Mouse (Mus musculus) neural tube, embryonic 12.5 days (tissue): ENCODE measurements around the gene Lmo7. TPM values are rescaled to one million over a fixed set of nuclear protein-coding genes. Genes with fewer than 3 reads are reported as not detected.

Experiments used
- ATAC-seq: fragments of 200-750 bp; cut with Nextera tagmentation; 2 replicates; pipeline ENCODE4 v1.8.0; 2017; ENCODE audit warnings: low read depth, mild to moderate bottlenecking, moderate TSS enrichment, moderate library complexity; ENCODE audit not compliant: low FRiP score
- H3K27ac ChIP-seq: fragments of 300-500 bp; sonication (generic); 2 replicates; pipeline ENCODE4 v1.5.1; 2016
- H3K27me3 ChIP-seq: fragments of 300-500 bp; sonication (generic); replicated peaks from 2 replicates; pipeline ENCODE4 v1.6.1; 2016; ENCODE audit warnings: mild to moderate bottlenecking
- H3K36me3 ChIP-seq: fragments of 300-500 bp; sonication (generic); 2 replicates; pipeline ENCODE4 v1.6.1; 2016; ENCODE audit warnings: mild to moderate bottlenecking
- H3K4me1 ChIP-seq: fragments of 300-500 bp; sonication (generic); 2 replicates; pipeline ENCODE4 v1.6.1; 2016
- H3K4me2 ChIP-seq: fragments of 300-500 bp; sonication (generic); replicated peaks from 2 replicates; pipeline ENCODE4 v1.6.1; 2016; ENCODE audit warnings: mild to moderate bottlenecking
- H3K4me3 ChIP-seq: fragments of 300-500 bp; sonication (generic); 2 replicates; pipeline ENCODE4 v1.5.1; 2016
- H3K9ac ChIP-seq: fragments of 300-500 bp; sonication (generic); 2 replicates; pipeline ENCODE4 v1.6.1; 2016; ENCODE audit warnings: mild to moderate bottlenecking
- H3K9me3 ChIP-seq: fragments of 300-500 bp; sonication (generic); 2 replicates; pipeline ENCODE4 v1.6.1; 2016; ENCODE audit warnings: mild to moderate bottlenecking
- WGBS: fragments of 180-500 bp; shearing (Covaris S2); methylation state at CpG from one replicate; pipeline ENCODE4 v1.1.7; 2016; 5-methylcytosine and 5-hydroxymethylcytosine counted together
- polyA plus RNA-seq: library from polyadenylated mRNA; unstranded; fragments of >200 nt; fragmentation: Nextera tagmentation; extraction: Ambion mirVana; gene quantifications from 2 replicates; pipeline ENCODE4 v1.2.1, GENCODE M21; 2016

Gene Lmo7
- polyA plus RNA-seq, 1 experiment from 2014 or later = 2.5 TPM

DNA sequence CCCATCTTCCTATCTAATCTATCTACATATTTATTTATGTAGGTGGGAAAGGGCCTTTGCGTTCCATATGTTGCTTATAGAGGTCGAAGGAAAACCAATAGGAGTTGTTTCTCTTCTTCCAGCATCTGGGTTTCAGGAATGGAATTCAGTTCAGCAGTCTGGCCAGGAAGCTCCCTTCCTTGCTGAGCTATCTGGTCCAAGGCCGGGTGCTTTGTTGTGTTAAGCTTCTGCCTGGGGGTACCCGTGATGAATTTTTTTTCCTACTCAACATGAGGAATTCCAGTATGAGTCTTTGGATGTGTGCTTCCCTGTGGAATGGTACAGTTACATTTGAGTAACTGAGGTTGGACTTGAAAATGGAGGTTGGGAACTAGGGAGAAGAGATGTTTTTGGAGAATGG lies 139.9 kb downstream of the Lmo7 start:
- Histone ChIP-seq H3K4me1 (no peaks in the 10 kb centered on the region), H3K27me3 (no peaks in the 10 kb centered on the region), H3K36me3 (no peaks in the 10 kb centered on the region), H3K27ac (no peak overlapping the region), H3K4me3 (no peak overlapping the region), H3K4me2 (no peak overlapping the region), H3K9me3 (no peaks in the 10 kb centered on the region), H3K9ac (no peak overlapping the region)
- WGBS = 79% methylated on average over 4 of the region's 4 CpGs
- no peak for ATAC-seq

DNA sequence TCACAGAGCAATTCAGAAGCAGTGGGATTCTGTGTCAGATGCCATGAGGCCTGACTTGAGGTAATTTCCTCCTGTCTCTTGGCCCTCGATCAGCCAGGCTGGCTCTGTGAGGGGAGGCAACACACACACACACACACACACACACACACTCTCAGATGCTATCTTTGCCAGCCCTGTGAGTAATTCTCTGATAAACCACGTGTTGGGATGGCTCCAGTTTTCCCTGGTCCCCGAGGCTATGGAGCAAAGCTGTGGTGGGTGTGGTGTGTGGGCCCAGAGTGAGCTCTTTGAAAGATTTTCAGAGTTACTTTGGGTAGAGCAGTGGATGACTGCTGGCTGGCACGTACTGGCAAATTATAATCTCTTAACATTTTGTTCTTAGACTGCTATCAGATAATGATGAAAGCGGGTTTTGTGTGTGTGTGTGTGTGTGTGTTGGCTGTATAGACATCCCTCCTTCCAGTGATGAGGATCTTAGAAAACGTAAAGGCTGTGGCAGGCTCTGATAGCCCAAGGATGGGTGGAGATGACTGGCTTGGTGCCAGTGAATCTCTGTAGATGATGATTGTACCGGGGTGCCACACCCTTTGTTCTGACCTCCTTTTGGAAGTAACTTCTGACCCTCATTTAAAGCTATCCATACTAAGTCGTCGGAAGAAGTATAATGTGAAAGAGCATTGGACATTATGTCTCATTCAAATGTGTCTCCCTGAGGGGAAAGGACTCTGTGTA lies 140.6 kb downstream of the Lmo7 start:
- WGBS = 78% methylated on average over 9 of the region's 9 CpGs
- H3K27ac ChIP-seq = no peak overlapping the region
- H3K27me3 ChIP-seq = no peaks in the 10 kb centered on the region
- H3K9ac ChIP-seq = no peak overlapping the region
- no peak overlapping the region for H3K4me2 ChIP-seq
- no peak for ATAC-seq
- no peaks in the 10 kb centered on the region for H3K4me1 ChIP-seq
- no peaks in the 10 kb centered on the region for H3K9me3 ChIP-seq
- H3K36me3 ChIP-seq = no peaks in the 10 kb centered on the region
- H3K4me3 ChIP-seq = no peak overlapping the region

DNA sequence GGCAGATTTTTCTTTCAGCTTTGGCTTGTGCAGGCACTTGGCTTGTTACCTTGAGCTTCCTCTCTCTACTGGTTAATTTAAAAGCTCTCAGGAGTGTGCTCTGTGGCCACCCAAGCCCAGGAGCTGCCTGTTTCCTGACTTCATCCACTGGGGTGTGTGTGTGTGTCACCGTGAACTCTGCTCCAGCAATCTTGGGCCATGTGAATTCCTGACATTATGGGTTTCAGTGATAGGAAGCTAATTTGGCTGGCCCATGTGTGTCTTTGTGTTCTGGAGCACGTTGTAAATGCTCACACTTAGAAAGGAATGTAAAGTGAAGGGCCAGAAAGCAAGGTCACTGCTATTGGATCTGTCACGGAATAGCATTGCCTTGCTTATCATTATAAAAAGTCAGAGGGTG lies 143.1 kb downstream of the Lmo7 start:
- no peak overlapping the region for H3K9ac ChIP-seq
- no peak overlapping the region for H3K4me3 ChIP-seq
- no peaks in the 10 kb centered on the region for H3K27me3 ChIP-seq
- H3K4me1 ChIP-seq = no peaks in the 10 kb centered on the region
- ATAC-seq = no peak
- H3K4me2 ChIP-seq = no peak overlapping the region
- 78% methylated on average over 3 of the region's 3 CpGs for WGBS
- no peak overlapping the region for H3K27ac ChIP-seq
- no peaks in the 10 kb centered on the region for H3K9me3 ChIP-seq
- H3K36me3 ChIP-seq = no peaks in the 10 kb centered on the region

DNA sequence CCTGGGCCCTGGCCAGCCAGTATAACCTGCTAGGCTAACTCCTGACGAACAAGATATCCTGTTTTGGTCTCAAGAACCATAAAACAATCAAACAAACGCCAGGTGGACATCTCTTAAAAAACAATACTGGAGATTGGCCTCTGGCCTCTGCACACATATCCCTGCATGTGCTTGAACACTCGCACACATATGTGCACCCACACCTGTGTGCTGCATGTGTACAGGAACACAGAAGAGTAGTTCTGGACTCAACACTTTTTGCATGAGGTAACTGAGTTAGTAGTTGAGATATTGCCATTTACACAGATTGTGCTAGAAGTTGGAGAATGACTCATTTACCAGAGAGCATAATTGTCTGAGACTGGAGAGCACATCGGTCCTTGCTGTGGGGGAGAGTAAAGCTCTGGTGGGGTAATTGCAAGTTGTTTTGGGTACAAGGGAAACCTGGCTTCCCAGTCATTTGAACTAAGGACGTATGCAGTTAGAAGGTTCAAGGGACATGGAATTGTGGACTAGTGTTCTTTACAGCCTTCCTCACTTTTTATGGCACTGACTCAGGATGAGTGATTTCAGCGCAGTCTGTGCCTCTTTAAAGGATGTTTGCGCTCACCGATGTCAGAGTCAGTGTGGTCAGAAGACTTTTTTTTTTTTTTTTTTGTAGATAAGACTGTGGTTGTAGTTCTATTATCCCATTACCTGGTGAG lies 148.7 kb downstream of the Lmo7 start:
- Histone ChIP-seq H3K9ac (no peak overlapping the region), H3K4me3 (no peak overlapping the region), H3K27ac (no peak overlapping the region), H3K36me3 (no peaks in the 10 kb centered on the region), H3K27me3 (no peaks in the 10 kb centered on the region), H3K9me3 (no peaks in the 10 kb centered on the region), H3K4me1 (no peaks in the 10 kb centered on the region), H3K4me2 (no peak overlapping the region)
- ATAC-seq = no peak
- WGBS = 50% methylated on average over 8 of the region's 8 CpGs

DNA sequence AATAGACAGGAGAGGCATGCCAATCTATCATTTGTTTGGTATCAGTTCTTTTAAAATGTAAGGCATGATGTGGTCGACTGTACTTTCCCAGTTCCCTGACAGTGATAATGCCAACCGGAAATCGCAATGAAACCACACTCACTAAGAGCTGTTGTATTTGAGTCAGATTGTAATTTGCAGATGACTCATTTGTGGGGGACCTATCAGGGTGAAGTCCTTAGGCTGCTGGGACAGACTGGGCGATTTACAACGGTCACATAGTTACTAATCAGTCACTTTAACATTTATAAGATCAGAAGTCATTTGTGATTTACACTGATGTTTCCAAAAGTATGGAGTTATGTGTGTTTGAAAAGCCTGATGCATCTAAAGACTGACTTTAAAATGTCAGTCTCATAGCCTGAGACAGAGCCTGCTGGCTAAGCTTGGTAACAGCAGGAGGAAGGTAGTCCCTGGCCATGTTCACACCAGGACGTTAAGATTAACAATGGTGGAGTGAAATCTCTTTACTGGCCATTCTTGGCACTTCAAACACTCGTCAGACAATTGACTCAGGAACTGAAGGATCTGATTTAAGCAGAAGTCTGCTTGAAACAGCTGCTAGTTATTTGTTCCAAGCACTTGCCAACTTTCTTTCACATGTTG lies 149.4 kb downstream of the Lmo7 start:
- ATAC-seq = no peak
- Histone ChIP-seq H3K27me3 (no peaks in the 10 kb centered on the region), H3K27ac (no peak overlapping the region), H3K4me3 (no peak overlapping the region), H3K4me1 (no peaks in the 10 kb centered on the region), H3K4me2 (no peak overlapping the region), H3K9me3 (no peaks in the 10 kb centered on the region), H3K36me3 (no peaks in the 10 kb centered on the region), H3K9ac (no peak overlapping the region)
- WGBS = 36% methylated on average over 7 of the region's 7 CpGs

DNA sequence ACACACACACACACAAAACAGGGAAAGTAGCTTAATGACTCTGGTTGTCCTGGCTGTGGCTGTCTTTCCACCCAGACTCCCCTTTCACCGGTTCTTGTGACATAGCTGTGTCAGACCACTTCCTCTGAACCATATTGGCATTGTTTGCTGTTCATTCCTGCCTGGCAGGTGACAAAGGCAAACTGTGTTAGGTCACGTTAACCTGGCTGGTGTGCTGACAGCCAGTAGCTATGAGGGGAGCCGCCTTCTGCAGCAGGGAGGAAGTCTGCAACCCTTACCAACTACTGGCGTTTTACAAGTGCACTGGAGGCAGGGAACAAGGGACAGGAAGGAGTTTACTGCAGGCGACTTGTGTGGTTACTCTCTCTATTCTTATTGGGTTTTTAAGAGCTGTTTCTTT lies 153.2 kb downstream of the Lmo7 start:
- H3K4me1 ChIP-seq = no peaks in the 10 kb centered on the region
- no peak overlapping the region for H3K4me3 ChIP-seq
- no peak overlapping the region for H3K4me2 ChIP-seq
- H3K27me3 ChIP-seq = no peaks in the 10 kb centered on the region
- H3K36me3 ChIP-seq = no peaks in the 10 kb centered on the region
- H3K9me3 ChIP-seq = peaks cover 3% of the 10 kb centered on the region; the same call in 1 of the 2 replicates
- H3K9ac ChIP-seq = no peak overlapping the region
- ATAC-seq = no peak
- WGBS = 27% methylated on average over 5 of the region's 5 CpGs
- H3K27ac ChIP-seq = no peak overlapping the region

DNA sequence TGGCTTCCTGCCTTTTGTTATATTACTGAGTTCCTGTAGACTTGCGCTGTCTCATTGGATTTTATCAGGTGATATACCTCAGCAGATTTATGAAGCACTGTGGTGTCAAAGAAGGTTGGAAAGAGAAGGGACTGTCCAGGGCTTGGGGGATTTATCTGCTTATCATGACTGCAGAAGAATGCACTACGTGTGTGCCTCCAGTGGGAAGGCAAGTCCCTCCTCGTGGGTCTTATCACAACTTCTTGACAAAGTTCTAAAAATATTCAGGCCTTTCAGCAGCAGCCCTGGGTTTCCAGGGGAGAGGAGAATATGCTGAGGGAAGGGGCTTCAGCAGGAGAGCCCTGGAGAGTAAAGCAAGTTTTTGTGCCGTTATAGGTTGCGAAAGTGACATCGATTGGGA lies 154.0 kb downstream of the Lmo7 start:
- no peak overlapping the region for H3K27ac ChIP-seq
- peaks cover 3% of the 10 kb centered on the region; the same call in 1 of the 2 replicates for H3K9me3 ChIP-seq
- no peak for ATAC-seq
- WGBS = 94% methylated on average over 6 of the region's 6 CpGs
- H3K36me3 ChIP-seq = no peaks in the 10 kb centered on the region
- H3K27me3 ChIP-seq = no peaks in the 10 kb centered on the region
- no peak overlapping the region for H3K4me3 ChIP-seq
- H3K9ac ChIP-seq = no peak overlapping the region
- no peak overlapping the region for H3K4me2 ChIP-seq
- no peaks in the 10 kb centered on the region for H3K4me1 ChIP-seq

DNA sequence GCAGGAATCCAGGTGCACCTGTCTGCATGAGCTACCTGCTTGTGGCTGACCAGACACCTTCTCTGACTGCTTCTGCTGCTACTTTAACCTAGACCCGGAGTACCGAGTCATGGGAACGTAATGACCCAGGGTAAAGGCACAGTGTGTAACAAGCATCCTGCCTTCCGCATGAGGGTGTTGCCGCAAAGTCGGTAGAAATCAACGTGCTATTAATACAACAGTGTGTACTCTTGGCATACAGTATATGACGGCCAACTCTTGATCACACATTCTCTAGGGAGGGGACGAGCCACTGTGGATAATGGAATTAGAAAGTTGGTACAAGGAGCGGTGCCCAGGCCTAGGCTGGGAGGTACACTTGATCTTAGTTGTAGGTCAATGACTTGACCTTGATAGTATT lies 156.6 kb downstream of the Lmo7 start:
- no peaks in the 10 kb centered on the region for H3K27me3 ChIP-seq
- H3K36me3 ChIP-seq = no peaks in the 10 kb centered on the region
- no peak overlapping the region for H3K4me2 ChIP-seq
- no peaks in the 10 kb centered on the region for H3K4me1 ChIP-seq
- ATAC-seq = no peak
- 97% methylated on average over 10 of the region's 10 CpGs for WGBS
- no peak overlapping the region for H3K9ac ChIP-seq
- H3K9me3 ChIP-seq = peaks cover 3% of the 10 kb centered on the region; the same call in 1 of the 2 replicates
- no peak overlapping the region for H3K4me3 ChIP-seq
- H3K27ac ChIP-seq = no peak overlapping the region

DNA sequence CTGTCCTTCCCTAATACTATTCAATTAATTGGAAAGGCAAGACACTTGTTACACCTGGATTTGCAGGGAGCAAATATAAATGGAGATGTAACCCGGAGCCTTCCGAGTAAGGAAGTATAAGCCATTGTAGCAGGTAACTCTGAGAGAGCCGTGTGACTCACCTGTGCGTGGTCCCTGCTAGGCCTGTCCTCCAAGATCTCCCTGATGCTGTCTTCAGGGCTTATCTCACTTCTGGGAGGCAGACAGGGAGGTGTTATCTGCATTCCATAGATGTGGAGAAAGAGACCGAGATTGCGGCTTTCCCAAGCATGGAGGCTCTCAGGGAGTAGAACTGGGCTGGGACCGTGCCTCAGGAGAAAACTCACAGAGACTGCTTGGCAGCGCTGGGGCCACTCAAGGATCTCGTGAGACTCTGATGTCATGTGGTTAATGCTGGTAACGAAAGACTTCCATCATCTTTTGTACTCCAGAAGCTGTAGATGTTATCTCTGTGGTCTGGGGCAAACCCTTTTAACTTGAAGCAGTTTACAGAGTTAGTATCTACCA lies 162.2 kb downstream of the Lmo7 start:
- H3K27ac ChIP-seq = no peak overlapping the region
- peaks cover 3% of the 10 kb centered on the region; the same call in 1 of the 2 replicates for H3K9me3 ChIP-seq
- H3K36me3 ChIP-seq = no peaks in the 10 kb centered on the region
- H3K4me2 ChIP-seq = no peak overlapping the region
- H3K27me3 ChIP-seq = no peaks in the 10 kb centered on the region
- no peak overlapping the region for H3K9ac ChIP-seq
- H3K4me3 ChIP-seq = no peak overlapping the region
- WGBS = 90% methylated on average over 10 of the region's 10 CpGs
- no peaks in the 10 kb centered on the region for H3K4me1 ChIP-seq
- ATAC-seq = no peak

DNA sequence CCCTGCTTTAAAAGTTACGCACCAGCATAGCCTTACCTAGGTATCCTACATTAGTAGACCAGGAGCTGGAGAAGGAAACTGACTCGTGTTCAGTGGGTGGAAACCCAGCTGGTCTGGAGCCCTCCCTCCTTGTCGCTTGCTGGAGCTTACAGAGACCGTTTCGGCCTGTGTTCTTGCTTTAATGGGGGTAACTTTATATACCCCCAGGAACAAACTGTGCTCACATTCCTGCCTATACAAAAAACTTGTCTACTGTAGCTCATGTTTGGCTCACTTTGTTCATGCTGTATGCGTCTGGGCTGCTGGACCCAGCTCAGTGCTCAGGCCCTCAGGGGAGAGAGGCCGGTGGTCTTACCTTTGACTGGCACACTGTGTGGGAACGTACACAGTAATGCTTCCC lies 162.7 kb downstream of the Lmo7 start:
- Histone ChIP-seq H3K4me3 (no peak overlapping the region), H3K27ac (no peak overlapping the region), H3K4me2 (no peak overlapping the region), H3K27me3 (no peaks in the 10 kb centered on the region), H3K9me3 (no peaks in the 10 kb centered on the region), H3K9ac (no peak overlapping the region), H3K36me3 (no peaks in the 10 kb centered on the region), H3K4me1 (no peaks in the 10 kb centered on the region)
- no peak for ATAC-seq
- 85% methylated on average over 8 of the region's 8 CpGs for WGBS

DNA sequence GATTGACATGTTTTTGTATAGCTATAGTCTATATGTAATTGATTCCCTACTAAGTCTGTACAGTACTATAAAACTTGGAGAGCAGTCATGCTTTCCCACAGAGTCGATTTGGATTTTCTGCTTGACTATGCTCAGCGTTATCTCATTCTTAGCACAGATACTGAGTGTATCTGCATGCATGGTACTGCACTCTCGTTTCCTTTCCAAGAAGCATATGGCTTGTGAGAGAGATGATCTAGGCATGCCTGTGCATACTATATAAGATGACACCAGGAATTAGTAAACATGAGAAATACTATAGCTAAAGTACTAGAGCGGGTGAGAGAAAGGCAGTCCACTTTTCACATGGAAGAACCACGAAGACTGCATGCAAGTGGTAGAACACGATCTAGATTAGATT lies 163.5 kb downstream of the Lmo7 start:
- no peak overlapping the region for H3K9ac ChIP-seq
- no peak overlapping the region for H3K27ac ChIP-seq
- H3K27me3 ChIP-seq = no peaks in the 10 kb centered on the region
- no peaks in the 10 kb centered on the region for H3K4me1 ChIP-seq
- ATAC-seq = no peak
- H3K36me3 ChIP-seq = no peaks in the 10 kb centered on the region
- H3K9me3 ChIP-seq = no peaks in the 10 kb centered on the region
- WGBS = 89% methylated on average over 6 of the region's 6 CpGs
- H3K4me2 ChIP-seq = no peak overlapping the region
- no peak overlapping the region for H3K4me3 ChIP-seq

DNA sequence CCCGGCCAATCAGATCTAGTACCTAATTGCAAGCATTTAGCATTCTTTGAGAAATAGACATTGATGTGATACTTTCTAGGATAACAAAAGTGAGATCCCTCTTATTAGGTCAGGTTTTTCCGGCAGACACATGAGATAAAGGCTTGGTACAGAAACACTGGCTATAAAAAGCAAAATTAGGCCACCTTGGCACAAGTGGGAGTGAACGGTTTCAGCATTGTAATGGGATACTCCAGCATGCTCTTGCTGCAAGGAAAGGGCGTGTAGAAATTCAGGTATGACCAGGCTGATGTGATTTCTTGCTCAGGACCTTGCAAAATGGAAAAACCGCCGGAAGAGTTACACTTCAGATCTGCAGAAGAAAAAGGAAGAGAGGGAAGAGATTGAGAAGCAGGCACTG lies 168.5 kb downstream of the Lmo7 start:
- 89% methylated on average over 6 of the region's 6 CpGs for WGBS

More for the DNA sequence above, 168.5 kb downstream of the Lmo7 start:
- no peaks in the 10 kb centered on the region for H3K27me3 ChIP-seq
- H3K4me2 ChIP-seq = no peak overlapping the region
- H3K27ac ChIP-seq = no peak overlapping the region
- no peak overlapping the region for H3K9ac ChIP-seq
- no peaks in the 10 kb centered on the region for H3K9me3 ChIP-seq
- no peaks in the 10 kb centered on the region for H3K4me1 ChIP-seq
- no peak for ATAC-seq
- no peaks in the 10 kb centered on the region for H3K36me3 ChIP-seq
- H3K4me3 ChIP-seq = no peak overlapping the region
